Mouse (Mus musculus): ENCODE data around the gene Usp1.
"Not testable (repeated sequence)": the region's sequence is repeated elsewhere in the genome, so short reads cannot be mapped to it uniquely, and the experiment has no call there.

The Usp1 gene

GRCm38 (mm10) chr4:98978693-98979092 is 55.1 kb downstream of the Usp1 start:
- in situ Hi-C loops (cut with MseI, MboI) = no loop called here

GRCm38 (mm10) chr4:98979976-98980375 is 56.4 kb downstream of the Usp1 start:
- in situ Hi-C loops (cut with MseI, MboI) = not testable (repeated sequence)

GRCm38 (mm10) chr4:98984701-98985100 is 61.1 kb downstream of the Usp1 start:
- in situ Hi-C loops (cut with MseI, MboI) = no loop called here
